Mouse (Mus musculus) brain, embryonic 14.5 days (tissue): Measurements from ENCODE around the gene Csf3r. TPM values are rescaled to one million over a fixed set of nuclear protein-coding genes. Genes with fewer than 3 reads are reported as not detected.

ENCODE experiments used
- DNase-seq: peaks from one replicate; pipeline ENCODE4 v3.0.0-alpha.2; 2011; ENCODE audit warnings: low read depth
- CTCF ChIP-seq: fragments of 200-500 bp; IDR thresholded peaks from 2 replicates; pipeline ENCODE4 v1.5.1; 2012; ENCODE audit warnings: inconsistent platforms, mild to moderate bottlenecking, moderate library complexity, borderline replicate concordance; ENCODE audit not compliant: insufficient read depth, insufficient read length; ENCODE audit errors: extremely low read depth
- POLR2A ChIP-seq: fragments of 200-500 bp; IDR thresholded peaks from 2 replicates; pipeline ENCODE4 v1.6.1; 2012; ENCODE audit warnings: mild to moderate bottlenecking, inconsistent platforms, borderline replicate concordance; ENCODE audit not compliant: poor library complexity, insufficient read depth, insufficient read length, severe bottlenecking; ENCODE audit errors: extremely low read depth
- polyA plus RNA-seq: library from polyadenylated mRNA; depleted of rRNA; stranded (reverse); fragments of >200 nt; gene quantifications from 2 replicates; pipeline ENCODE4 v1.2.3, GENCODE M21; 2012; rRNA removed

Csf3r gene
- polyA plus RNA-seq, 1 experiment: 1.3 TPM

- no peak for DNase-seq
- TF ChIP-seq POLR2A (no peak), CTCF (no peak)
Measured at GRCm38 (mm10) chr4:126091873-126092272, 67.5 kb downstream of the Csf3r start.

Other genes with a start within 250 kb of the Csf3r start
- 66.2 and 70.9 TPM in 2 replicates for gene Mrps15, start 22.4 kb downstream of the Csf3r start, polyA plus RNA-seq
- 6.4 and 14.7 TPM in 2 replicates for gene Oscp1, start 34.0 kb downstream of the Csf3r start, polyA plus RNA-seq
- 53.6 and 72.8 TPM in 2 replicates for gene Lsm10, start 72.1 kb downstream of the Csf3r start, polyA plus RNA-seq
- 19.6 and 28.1 TPM in 2 replicates for gene Stk40, start 79.4 kb downstream of the Csf3r start, polyA plus RNA-seq
- gene Eva1b, start 123.2 kb downstream of the Csf3r start, polyA plus RNA-seq: 20.7 and 23.1 TPM in 2 replicates
- 0.66 and 0.81 TPM in 2 replicates for gene Sh3d21, start 138.9 kb downstream of the Csf3r start, polyA plus RNA-seq
- 108 and 133 TPM in 2 replicates for gene Thrap3, start 178.2 kb downstream of the Csf3r start, polyA plus RNA-seq
- gene Map7d1, start 231.8 kb downstream of the Csf3r start, polyA plus RNA-seq: 182 and 209 TPM in 2 replicates
- 123 and 136 TPM in 2 replicates for gene Trappc3, start 237.8 kb downstream of the Csf3r start, polyA plus RNA-seq